Mouse (Mus musculus) embryonic facial prominence, embryonic 10.5 days (tissue): Measurements from ENCODE around the gene Stk36. TPM values are rescaled to one million over a fixed set of nuclear protein-coding genes. Genes with fewer than 3 reads are reported as not detected.

Source experiments
- DNase-seq: peaks from one replicate; pipeline ENCODE4 v3.0.0-alpha.2; 2017; ENCODE audit warnings: low spot score
- H3K27ac ChIP-seq: fragments of 300-500 bp; sonication (generic); replicated peaks from 2 replicates; pipeline ENCODE4 v1.5.1; 2016; ENCODE audit warnings: mild to moderate bottlenecking
- H3K27me3 ChIP-seq: fragments of 300-500 bp; sonication (generic); replicated peaks from 2 replicates; pipeline ENCODE4 v1.6.1; 2016; ENCODE audit warnings: low read depth, mild to moderate bottlenecking; ENCODE audit not compliant: poor library complexity, severe bottlenecking
- H3K36me3 ChIP-seq: fragments of 300-500 bp; sonication (generic); replicated peaks from 2 replicates; pipeline ENCODE4 v1.6.1; 2016; ENCODE audit warnings: mild to moderate bottlenecking, moderate library complexity
- H3K4me1 ChIP-seq: fragments of 300-500 bp; sonication (generic); 2 replicates; pipeline ENCODE4 v1.6.1; 2016
- H3K4me3 ChIP-seq: fragments of 300-500 bp; sonication (generic); 2 replicates; pipeline ENCODE4 v1.5.1; 2016; ENCODE audit warnings: mild to moderate bottlenecking, moderate library complexity
- H3K9me3 ChIP-seq: fragments of 300-500 bp; sonication (generic); 2 replicates; pipeline ENCODE4 v1.6.1; 2016; ENCODE audit warnings: mild to moderate bottlenecking
- WGBS: fragments of 180-500 bp; shearing (Covaris S2); methylation state at CpG from one replicate; pipeline ENCODE4 v1.1.7; 2016; 5-methylcytosine and 5-hydroxymethylcytosine counted together
- polyA plus RNA-seq: library from polyadenylated mRNA; unstranded; fragments of >200 nt; fragmentation: Nextera tagmentation; extraction: Ambion mirVana; gene quantifications from 2 replicates; pipeline ENCODE4 v1.2.1, GENCODE M21; 2016

Stk36 gene
- polyA plus RNA-seq, 1 experiment from 2014 or later: 12.4 TPM

- peaks cover 7% of the 10 kb centered on the region; the same call in 1 of the 2 replicates for H3K4me1 ChIP-seq
- H3K9me3 ChIP-seq: no peaks in the 10 kb centered on the region
- H3K27ac ChIP-seq: no peak overlapping the region
- H3K27me3 ChIP-seq: no peaks in the 10 kb centered on the region
- WGBS: 86% methylated on average over 4 of the region's 4 CpGs
- H3K4me3 ChIP-seq: no peak overlapping the region
- DNase-seq: no peak
- peaks cover 36% of the 10 kb centered on the region for H3K36me3 ChIP-seq
These were observed 24.8 kb downstream of the Stk36 start for GRCm38 (mm10) chr1:74626076-74626475.

DNA sequence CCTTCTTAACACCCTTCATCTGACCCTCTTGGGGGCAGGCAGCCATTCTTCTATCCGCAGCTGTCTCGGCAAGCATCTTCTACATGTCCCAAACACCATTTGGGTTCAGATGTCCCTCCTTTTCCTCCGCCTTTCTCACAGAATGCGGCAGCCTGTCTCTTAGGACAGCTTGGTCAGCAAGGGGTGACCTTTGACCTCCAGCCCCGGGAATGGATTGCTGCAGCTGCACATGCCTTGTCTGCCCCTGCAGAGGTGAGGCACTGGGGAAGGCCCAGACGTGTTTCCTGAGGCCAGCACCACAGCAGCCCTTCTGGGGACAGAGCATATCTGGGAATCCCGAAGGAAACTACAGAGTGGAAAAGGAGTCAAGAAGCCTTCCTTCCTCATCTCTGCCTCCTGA, 26.8 kb downstream of the Stk36 start:
- H3K4me3 ChIP-seq: no peak overlapping the region
- no peaks in the 10 kb centered on the region for H3K9me3 ChIP-seq
- H3K36me3 ChIP-seq: peaks cover 29% of the 10 kb centered on the region
- H3K27me3 ChIP-seq: no peaks in the 10 kb centered on the region
- no peak overlapping the region; the same call in 1 of the 2 replicates for H3K27ac ChIP-seq
- WGBS: 34% methylated on average over 7 of the region's 7 CpGs
- H3K4me1 ChIP-seq: peaks cover 7% of the 10 kb centered on the region; the same call in 1 of the 2 replicates
- peak; percentile 32 for DNase-seq

DNA sequence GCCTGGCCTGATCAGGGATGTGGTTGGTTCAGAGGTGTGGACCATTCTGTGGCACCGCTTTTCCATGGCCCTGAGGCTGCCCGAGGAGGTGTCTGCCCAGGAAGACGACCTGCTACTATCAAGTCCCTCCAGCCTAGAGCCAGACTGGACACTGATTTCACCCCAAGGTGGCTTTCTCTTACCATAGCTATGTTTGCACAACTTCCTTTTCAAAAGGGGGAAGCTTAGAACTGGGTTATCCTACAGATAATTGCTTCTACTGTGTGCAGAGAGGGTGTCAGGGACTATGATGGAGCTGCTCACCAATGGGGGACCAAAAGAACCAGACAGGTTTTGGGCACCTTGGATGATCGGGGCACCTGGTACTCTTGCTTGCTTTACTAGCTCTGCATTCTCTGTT, 31.5 kb downstream of the Stk36 start:
- peaks cover 18% of the 10 kb centered on the region; the same call in 1 of the 2 replicates for H3K36me3 ChIP-seq
- no peak for DNase-seq
- WGBS: 80% methylated on average over 4 of the region's 4 CpGs

GRCm38 (mm10) chr1:74643524-74643923, 42.3 kb downstream of the Stk36 start:
- Histone ChIP-seq H3K4me1 (no peaks in the 10 kb centered on the region), H3K9me3 (no peaks in the 10 kb centered on the region), H3K27ac (no peak overlapping the region), H3K27me3 (no peaks in the 10 kb centered on the region), H3K36me3 (no peaks in the 10 kb centered on the region), H3K4me3 (no peak overlapping the region)
- 67% methylated on average over 2 of the region's 2 CpGs for WGBS
- DNase-seq: no peak

More for the DNA sequence above, 31.5 kb downstream of the Stk36 start:
- H3K27ac ChIP-seq: no peak overlapping the region
- H3K9me3 ChIP-seq: no peaks in the 10 kb centered on the region
- peaks cover 6% of the 10 kb centered on the region; the same call in 1 of the 2 replicates for H3K4me1 ChIP-seq
- no peak overlapping the region for H3K4me3 ChIP-seq
- H3K27me3 ChIP-seq: no peaks in the 10 kb centered on the region

GRCm38 (mm10) chr1:74643926-74644325, 42.7 kb downstream of the Stk36 start:
- no peak for DNase-seq
- no peaks in the 10 kb centered on the region for H3K4me1 ChIP-seq
- no peak overlapping the region for H3K27ac ChIP-seq
- no peaks in the 10 kb centered on the region for H3K36me3 ChIP-seq
- H3K9me3 ChIP-seq: no peaks in the 10 kb centered on the region
- no peak overlapping the region for H3K4me3 ChIP-seq
- no peaks in the 10 kb centered on the region for H3K27me3 ChIP-seq

- Histone ChIP-seq H3K9me3 (no peaks in the 10 kb centered on the region), H3K27me3 (no peaks in the 10 kb centered on the region), H3K36me3 (peaks cover 32% of the 10 kb centered on the region), H3K4me3 (peak within 1 kb of the TSS; percentile 87), H3K4me1 (peaks cover 13% of the 10 kb centered on the region), H3K27ac (peak within 1 kb of the TSS; percentile 97)
- 1% methylated on average over 66 of the region's 66 CpGs for WGBS
- peak; percentile 97 for DNase-seq
These were observed 60.4 kb downstream of the Stk36 start, which contains the start of gene Ttll4 for GRCm38 (mm10) chr1:74661448-74662195. Ttll4 (plus strand) TSS chr1:74661745.

- H3K27ac ChIP-seq: peak overlapping the region; percentile 97
- no peaks in the 10 kb centered on the region for H3K9me3 ChIP-seq
- no peak for DNase-seq
- peak overlapping the region; percentile 87 for H3K4me3 ChIP-seq
- peaks cover 40% of the 10 kb centered on the region for H3K36me3 ChIP-seq
- 4% methylated on average over 13 of the region's 13 CpGs for WGBS
- no peaks in the 10 kb centered on the region for H3K27me3 ChIP-seq
- H3K4me1 ChIP-seq: peaks cover 15% of the 10 kb centered on the region
These were observed 61.1 kb downstream of the Stk36 start for GRCm38 (mm10) chr1:74662253-74662865.

GRCm38 (mm10) chr1:74665153-74665552, 63.9 kb downstream of the Stk36 start:
- Histone ChIP-seq H3K4me3 (no peak overlapping the region), H3K27ac (no peak overlapping the region), H3K4me1 (peaks cover 20% of the 10 kb centered on the region), H3K27me3 (no peaks in the 10 kb centered on the region), H3K9me3 (no peaks in the 10 kb centered on the region), H3K36me3 (peaks cover 67% of the 10 kb centered on the region)
- no peak for DNase-seq
- WGBS: 87% methylated on average over 6 of the region's 6 CpGs

- DNase-seq: no peak
- H3K27me3 ChIP-seq: no peaks in the 10 kb centered on the region
- no peak overlapping the region for H3K4me3 ChIP-seq
- WGBS: 94% methylated on average over 3 of the region's 3 CpGs
- H3K4me1 ChIP-seq: peaks cover 10% of the 10 kb centered on the region
- H3K9me3 ChIP-seq: no peaks in the 10 kb centered on the region
- no peak overlapping the region for H3K27ac ChIP-seq
- peaks cover 97% of the 10 kb centered on the region for H3K36me3 ChIP-seq
These were observed 67.1 kb downstream of the Stk36 start for GRCm38 (mm10) chr1:74668371-74668770.

DNA sequence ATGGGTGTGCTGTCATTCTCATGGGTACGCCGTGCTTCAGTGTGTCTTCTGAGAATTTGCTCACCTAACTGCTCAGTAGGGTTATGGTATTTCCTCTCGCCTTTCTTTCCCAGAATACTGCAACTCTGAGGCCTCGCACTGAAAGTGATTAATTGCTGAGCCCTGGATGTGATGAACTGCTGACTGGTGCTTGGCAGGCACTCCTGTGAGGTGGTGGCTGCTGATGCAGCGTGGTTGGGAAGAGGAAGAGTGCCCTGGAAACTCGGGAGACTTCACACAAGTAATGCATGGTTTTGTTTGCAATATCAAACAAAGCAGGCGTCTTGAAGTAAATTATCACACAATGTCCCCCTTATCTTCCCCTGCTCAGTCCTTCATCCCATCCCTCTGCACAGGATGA, 71.5 kb downstream of the Stk36 start:
- 90% methylated on average over 7 of the region's 7 CpGs for WGBS
- Histone ChIP-seq H3K4me3 (no peak overlapping the region), H3K36me3 (peaks cover 95% of the 10 kb centered on the region), H3K4me1 (peaks cover under 1% of the 10 kb centered on the region; the same call in 1 of the 2 replicates), H3K27ac (no peak overlapping the region), H3K27me3 (no peaks in the 10 kb centered on the region), H3K9me3 (no peaks in the 10 kb centered on the region)
- DNase-seq: no peak

DNA sequence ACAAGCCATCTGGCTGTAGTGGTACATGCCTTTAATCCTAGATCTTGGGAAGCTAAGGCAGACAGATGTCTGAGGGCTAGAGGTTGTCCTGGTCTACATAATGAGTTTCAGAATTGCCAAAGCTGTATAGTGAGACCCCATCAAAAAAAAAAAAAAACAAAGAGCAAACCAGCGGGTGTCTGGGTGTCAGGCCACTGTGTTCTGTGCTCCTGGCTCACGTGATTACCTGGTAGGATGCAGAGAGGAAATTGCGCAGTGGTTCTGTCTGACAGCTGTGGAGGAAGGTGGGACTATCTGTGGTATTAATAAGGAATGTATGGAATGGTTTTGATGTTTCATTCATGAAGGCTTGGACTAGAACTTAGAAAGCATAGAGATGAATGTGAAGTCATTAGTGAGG, 75.6 kb downstream of the Stk36 start:
- WGBS: 88% methylated on average over 3 of the region's 3 CpGs
- Histone ChIP-seq H3K4me3 (no peak overlapping the region), H3K36me3 (peaks cover 96% of the 10 kb centered on the region), H3K4me1 (no peaks in the 10 kb centered on the region), H3K9me3 (no peaks in the 10 kb centered on the region), H3K27ac (no peak overlapping the region), H3K27me3 (no peaks in the 10 kb centered on the region)
- no peak for DNase-seq

GRCm38 (mm10) chr1:74677843-74678242, 76.6 kb downstream of the Stk36 start:
- no peak for DNase-seq
- Histone ChIP-seq H3K4me3 (no peak overlapping the region), H3K27ac (no peak overlapping the region), H3K27me3 (no peaks in the 10 kb centered on the region), H3K36me3 (peaks cover 96% of the 10 kb centered on the region), H3K4me1 (no peaks in the 10 kb centered on the region), H3K9me3 (no peaks in the 10 kb centered on the region)
- WGBS: 81% methylated on average over 1 of the region's 1 CpGs
